Mouse (Mus musculus): ENCODE data around the gene Ccdc87.
"Not testable (repeated sequence)": the region's sequence is repeated elsewhere in the genome, so short reads cannot be mapped to it uniquely, and the experiment has no call there.

Gene Ccdc87

DNA sequence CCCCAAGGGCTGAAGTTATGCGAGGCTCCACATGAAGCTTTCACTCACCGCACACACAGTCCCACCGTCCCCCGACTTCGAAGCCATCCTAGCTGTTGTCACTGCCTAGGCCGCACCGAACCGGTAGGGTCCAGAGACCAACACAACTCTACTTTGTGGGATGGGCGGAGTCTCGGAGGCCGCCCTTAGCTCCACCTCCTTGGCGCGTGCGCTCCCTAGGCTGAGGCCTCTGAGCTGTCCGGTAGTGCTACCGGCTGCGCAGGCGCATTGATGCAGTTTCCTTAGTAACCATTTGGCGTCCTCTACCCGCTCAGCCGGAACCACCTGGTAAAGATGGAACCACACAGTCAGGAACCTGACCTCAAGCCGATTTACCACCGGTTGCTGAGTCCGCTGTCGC, at the start of gene Ccdc87, which contains the start of gene Ccs:
Gene Ccdc87 (plus strand): TSS at position 218 of the 400 bp plus-strand sequence.
Gene Ccs (minus strand): TSS at position 184 of the 400 bp plus-strand sequence.
- peak; percentile 100 for DNase-seq

DNA sequence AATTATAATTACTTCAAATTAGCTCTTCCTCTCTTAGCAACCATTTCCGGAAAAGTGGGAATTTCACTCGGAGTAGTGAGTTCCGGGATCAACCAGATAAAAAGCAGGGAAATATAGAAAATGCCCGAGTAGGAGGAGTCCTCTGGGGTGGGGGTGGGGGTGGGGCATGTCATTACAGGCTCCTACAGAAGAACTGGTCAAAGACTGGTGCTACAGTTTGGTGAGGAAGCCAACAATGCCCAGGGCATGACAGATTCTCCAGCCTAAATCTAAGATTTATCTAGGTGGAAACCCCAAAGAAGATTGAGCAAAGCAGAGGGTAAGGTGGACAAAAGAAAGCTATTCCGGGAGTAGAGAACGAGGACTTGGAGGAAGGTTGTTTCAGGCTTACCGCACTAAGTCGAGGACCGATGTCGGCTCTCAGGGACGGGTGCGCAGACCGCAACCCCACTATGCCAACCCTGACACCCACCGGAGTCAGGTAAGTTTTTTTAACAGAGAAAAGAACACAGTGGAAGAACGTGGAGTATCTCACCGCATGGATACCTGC, 45.8 kb upstream of the Ccdc87 start:
- no peak for DNase-seq

DNA sequence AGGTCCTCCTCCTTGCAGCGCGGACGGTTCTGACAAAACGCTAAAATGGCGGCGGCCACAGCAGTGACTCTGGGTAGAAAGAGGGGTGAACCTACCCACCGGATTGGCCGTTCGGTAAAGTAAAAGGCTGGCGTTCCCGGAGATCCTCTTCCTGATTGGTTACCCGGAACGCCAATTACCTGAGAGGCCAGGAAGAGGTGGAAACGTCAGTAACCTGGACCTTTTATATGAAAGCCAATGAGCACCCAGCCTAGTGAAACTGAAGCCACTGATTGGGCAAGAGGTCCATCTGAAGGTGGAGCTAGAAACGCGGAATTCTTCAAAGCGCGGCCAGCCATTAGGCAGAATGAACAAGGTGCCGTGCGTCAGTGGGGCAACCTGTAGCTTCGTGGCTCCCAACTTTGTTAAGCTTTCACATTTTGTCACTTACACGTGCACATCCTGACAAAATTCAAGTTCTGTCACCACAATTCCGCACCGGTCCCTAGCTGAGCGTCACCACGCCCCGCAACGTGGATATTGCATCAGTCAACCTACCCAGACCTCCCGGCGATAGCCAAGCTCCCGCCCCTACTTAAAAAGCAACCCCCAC, 45.2 kb upstream of the Ccdc87 start, which contains the start of gene Rbm4:
Gene Rbm4 (minus strand): TSS at position 71 of the 592 bp plus-strand sequence.
- peak; percentile 100 for DNase-seq

DNA sequence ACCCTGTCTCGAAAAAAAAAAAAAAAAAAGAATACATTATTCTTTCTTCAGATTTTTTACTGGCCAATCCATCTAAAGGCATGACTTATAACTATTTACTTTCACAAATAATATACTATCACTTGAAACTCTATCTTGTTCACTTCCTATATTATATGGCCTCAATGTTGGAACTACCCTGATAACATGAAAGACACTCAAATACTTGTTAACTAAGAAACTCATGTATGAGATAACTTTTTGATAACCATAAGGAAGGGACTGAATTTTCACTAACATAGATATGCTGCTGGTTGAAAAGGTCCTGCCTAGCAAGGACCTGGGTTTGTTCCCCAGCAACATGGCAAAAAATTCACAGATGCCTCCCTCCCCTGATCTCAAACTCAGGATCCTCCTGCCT, 43.2 kb upstream of the Ccdc87 start:
- DNase-seq: no peak

GRCm38 (mm10) chr19:4797846-4798245, 41.3 kb upstream of the Ccdc87 start:
- peak; percentile 52 for DNase-seq

DNA sequence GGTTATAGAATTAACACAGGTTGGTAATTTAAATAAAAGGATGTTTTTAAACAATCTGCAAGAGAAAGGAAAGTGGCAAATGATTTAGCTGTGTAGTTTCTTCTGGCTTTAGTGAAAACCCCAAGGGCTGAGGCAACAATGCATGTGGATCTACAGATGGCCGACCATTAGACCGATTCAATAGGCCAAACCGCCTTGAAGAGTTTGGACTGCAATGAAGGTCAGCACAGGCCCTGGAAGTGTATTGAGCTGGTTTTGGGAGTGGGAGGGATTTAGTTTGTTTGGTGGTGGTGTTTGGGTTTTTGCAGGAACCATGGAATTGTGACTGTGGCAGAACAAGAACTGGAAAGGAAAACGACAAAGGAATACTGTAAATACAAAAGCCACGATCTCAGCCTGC, 40.1 kb upstream of the Ccdc87 start:
- DNase-seq: peak; percentile 75

DNA sequence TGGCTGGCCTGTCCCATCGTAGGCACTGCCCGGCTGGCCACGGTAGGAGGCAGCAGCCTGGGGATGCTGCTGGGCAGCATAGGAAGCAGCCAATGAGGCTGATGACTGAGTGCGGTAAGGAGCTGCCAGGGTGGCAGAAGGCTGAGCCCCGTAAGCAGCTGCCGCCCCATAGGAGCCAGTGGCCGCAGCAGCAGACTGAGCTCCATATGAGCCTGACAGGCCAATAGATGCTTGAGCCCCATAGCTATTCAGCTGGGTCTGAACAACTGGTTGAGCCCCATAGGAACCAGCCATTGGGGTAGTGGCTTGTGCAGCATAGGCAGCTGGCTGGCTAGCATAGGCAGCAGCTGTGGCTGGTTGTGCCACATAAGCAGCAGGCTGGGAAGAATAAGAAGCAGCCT, 36.5 kb upstream of the Ccdc87 start:
- no peak for DNase-seq

DNA sequence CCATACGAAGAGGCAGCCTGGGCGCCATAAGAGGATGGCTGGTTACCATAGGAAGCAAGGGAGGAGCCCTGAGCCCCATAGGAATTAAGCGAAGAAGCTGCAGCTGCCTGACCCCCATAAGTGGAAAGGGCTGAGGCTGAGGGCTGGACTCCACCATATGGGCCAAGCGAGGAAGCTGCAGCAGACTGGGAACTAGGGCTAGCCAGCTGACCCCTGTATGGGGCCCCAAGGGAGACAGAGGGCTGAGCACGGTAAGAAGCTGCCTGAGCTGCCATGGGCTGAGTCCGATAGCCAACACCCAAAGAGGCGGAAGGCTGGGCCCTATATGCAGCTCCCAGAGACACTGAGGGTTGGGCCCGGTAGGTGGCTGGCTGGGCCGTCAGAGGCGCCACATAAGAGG, 35.9 kb upstream of the Ccdc87 start:
- peak; percentile 93 for DNase-seq

GRCm38 (mm10) chr19:4810309-4810708, 28.9 kb upstream of the Ccdc87 start:
- DNase-seq: no peak

DNA sequence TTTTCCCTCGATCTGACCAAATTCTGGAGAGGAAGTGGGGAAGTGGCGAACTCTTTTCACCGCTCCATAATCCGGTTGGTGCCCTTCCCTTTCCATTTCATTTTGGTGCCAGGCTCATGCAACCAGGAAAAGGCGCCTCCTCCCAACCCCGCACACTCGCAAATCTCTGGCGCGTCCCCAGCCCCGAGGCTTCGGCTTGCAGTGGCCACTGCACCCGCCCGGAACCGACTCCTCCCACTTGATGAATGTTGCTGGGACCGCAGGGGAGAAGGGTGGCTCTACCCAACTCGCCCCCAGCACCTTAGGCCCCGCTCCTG, 28.5 kb upstream of the Ccdc87 start:
- no peak for DNase-seq

- peak; percentile 100 for DNase-seq
Measured at GRCm38 (mm10) chr19:4811063-4811908, 27.9 kb upstream of the Ccdc87 start, which contains the start of the genes Gm21992 and Rbm14. Gene Gm21992, minus strand, starts transcription at chr19:4811612. Gene Rbm14, minus strand, starts transcription at chr19:4811634.

GRCm38 (mm10) chr19:4811909-4812242, 27.3 kb upstream of the Ccdc87 start:
- no peak for DNase-seq

GRCm38 (mm10) chr19:4812334-4812949, 26.7 kb upstream of the Ccdc87 start:
- not testable (repeated sequence) for DNase-seq

DNA sequence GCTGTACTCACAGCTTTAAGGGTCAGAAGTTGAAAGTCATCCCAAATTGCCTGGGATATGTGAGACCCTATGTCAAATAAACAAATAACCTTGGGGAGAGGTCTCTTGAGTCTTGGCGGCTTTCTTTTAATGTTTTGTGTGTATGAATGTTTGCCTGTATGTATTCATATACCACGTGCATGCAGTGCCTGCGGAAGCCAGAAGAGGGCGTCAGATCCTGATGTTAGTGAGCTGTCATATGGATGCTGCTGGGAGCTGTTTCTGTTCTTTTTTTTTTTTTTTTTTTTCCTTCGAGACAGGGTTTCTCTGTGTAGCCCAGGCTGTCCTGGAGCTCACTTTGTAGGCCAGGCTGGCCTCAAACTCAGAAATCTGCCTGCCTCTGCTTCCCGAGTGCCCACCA, 26.2 kb upstream of the Ccdc87 start:
- DNase-seq: no peak

- peak; percentile 76 for DNase-seq
Measured at GRCm38 (mm10) chr19:4817182-4817835, 21.9 kb upstream of the Ccdc87 start.

- peak; percentile 98 for DNase-seq
Measured at GRCm38 (mm10) chr19:4820678-4821303, 18.4 kb upstream of the Ccdc87 start.

GRCm38 (mm10) chr19:4828444-4829114, 10.6 kb upstream of the Ccdc87 start:
- DNase-seq: peak; percentile 78

GRCm38 (mm10) chr19:4829156-4829555, 10.0 kb upstream of the Ccdc87 start:
- DNase-seq: peak; percentile 95

DNA sequence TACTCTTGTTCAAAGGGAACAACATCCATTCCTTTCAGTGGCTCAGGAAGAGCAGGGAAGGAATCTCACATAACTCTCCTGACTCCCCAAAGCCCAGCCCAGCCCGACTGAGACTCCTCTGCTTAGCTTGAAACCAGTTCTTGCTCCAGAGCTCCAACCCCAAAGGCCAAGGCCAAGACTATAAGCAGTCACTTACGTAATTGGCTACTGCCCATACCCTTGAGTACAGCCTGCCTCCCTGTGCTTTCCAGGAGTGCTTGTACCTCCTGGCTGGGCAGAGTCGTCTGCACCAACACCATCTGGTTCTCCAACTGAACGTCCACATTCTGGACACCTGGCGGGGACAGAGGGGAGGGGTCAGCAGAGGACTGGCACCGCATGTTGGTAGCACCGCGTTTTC, 5.2 kb upstream of the Ccdc87 start:
- DNase-seq: no peak

DNA sequence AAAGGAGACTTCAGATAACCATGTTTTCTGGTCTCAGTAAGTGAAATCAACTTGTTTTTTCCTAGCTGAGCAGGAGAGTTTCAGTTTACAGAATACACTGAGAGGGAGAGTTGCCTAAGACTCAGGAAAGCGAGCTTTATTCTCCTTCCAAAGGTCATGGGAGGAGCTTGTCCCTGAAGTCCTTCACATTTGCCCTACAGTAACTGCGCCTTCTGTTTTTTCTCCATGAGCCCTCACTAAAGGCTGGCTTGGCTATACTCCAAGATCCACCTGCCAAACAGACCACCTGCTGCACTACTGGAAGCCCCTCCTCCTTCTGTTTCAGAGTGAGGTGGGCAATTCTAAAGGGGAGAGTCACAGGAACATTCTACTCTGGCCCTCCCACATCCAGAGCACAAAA, 3.1 kb upstream of the Ccdc87 start:
- no peak for DNase-seq

DNA sequence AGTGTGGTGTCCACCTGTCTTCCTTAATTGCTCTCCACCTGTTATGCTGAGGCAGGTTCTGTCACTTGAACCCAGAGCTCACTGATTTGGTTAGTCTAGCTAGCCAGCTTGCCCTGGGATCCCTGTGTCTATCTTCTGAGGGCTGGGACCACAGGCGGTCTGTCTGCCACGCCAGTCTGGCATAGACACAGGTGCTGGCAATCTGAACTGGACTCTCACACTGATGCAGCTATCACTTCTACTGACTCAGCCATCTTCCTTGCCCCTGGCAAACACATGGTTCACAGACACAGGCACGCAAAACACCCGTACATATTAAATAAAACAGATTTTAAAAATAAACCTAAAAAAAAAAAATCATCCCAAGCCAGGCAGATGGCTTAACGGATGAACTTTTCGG, 2.1 kb upstream of the Ccdc87 start:
- DNase-seq: no peak

DNA sequence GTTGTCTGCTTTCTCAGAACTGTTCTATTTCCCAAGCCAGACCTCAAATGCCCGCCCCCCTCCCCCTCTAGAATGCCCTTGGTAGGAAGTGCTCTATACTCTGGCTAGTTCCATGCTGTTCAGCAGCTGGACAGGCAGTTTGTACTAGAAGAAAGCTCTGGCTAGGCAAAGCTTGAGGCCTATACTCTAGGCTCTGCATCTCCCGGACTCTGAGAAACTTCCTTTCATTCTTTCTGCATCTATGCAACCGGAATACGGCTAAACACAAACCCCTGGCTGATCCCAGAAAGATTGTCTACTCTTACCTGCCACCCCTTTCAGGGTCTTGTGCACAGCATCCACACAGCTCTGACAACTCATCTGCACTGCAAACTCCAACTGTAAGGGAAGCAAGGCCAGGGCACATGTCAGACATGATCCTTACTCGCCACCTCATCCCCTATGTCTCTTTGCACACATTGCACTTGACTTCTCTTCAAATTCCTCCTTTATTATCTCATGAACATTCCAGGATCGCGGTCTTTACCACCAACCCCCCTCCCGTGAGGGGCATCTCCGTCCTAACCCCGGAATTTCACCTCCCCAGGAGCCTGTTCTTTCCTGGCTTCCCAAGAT, 533 bp upstream of the Ccdc87 start:
- no peak for DNase-seq
